15 mouse cellular contexts compared by ENCODE assay signal in genomic region chr9:77556435-77556834, GRCm38 (mm10).
"Had no signal": no experiment of that assay in that cellular context is flagged by ENCODE, and none has a peak within 500 bp of the region (broad histone marks: within the 10 kb centered on the region; RNA-seq: fewer than 3 reads in every experiment).

No protein-coding gene starts in this region.

- H3K4me2 ChIP-seq: liver, embryonic 11.5 days; liver, embryonic 15.5 days; midbrain, embryonic 12.5 days; neural tube, embryonic 13.5 days had no signal

- H3K27me3 ChIP-seq: liver, embryonic 15.5 days had no signal

- DNase-seq: kidney, adult 18-20 months; kidney, postnatal 14 days; retina, postnatal 1 day; right cerebral cortex, postnatal 14 days; thymus, adult 2 months; thymus, postnatal 36 days had no signal

- H3K9me3 ChIP-seq: limb, embryonic 10.5 days; liver, embryonic 15.5 days; midbrain, embryonic 12.5 days; neural tube, embryonic 13.5 days had no signal

- H3K4me1 ChIP-seq: liver, embryonic 15.5 days; midbrain, embryonic 12.5 days; neural tube, embryonic 13.5 days had no signal

- H3K9ac ChIP-seq: liver, embryonic 15.5 days; midbrain, embryonic 12.5 days; neural tube, embryonic 13.5 days had no signal

- H3K4me3 ChIP-seq: left cerebral cortex, adult 2 months; limb, embryonic 10.5 days; liver, embryonic 15.5 days; midbrain, embryonic 12.5 days; neural tube, embryonic 13.5 days had no signal

- H3K27ac ChIP-seq: left cerebral cortex, adult 2 months; limb, embryonic 10.5 days; liver, embryonic 15.5 days; macrophage; midbrain, embryonic 12.5 days; neural tube, embryonic 13.5 days had no signal

- ATAC-seq: lung, postnatal 0 days; midbrain, embryonic 16.5 days had no signal

- H3K36me3 ChIP-seq: limb, embryonic 10.5 days; liver, embryonic 15.5 days; midbrain, embryonic 12.5 days; neural tube, embryonic 13.5 days had no signal
